Mouse (Mus musculus): ENCODE measurements around the gene S1pr5. TPM values are rescaled to one million over a fixed set of nuclear protein-coding genes. Genes with fewer than 3 reads are reported as not detected.

S1pr5 gene
- polyA plus RNA-seq, 1 experiment from 2014 or later = 0.39 TPM

- no peaks in the 10 kb centered on the region for H3K27me3 ChIP-seq (ENCODE audit: control insufficient read depth, insufficient read depth, low read length)
- peaks cover 12% of the 10 kb centered on the region for H3K4me1 ChIP-seq (ENCODE audit: control insufficient read depth, insufficient read depth, low read length)
Observed at GRCm38 (mm10) chr9:21287571-21288402, 39.5 kb upstream of the S1pr5 start, which contains the start of gene Kri1. Kri1 (minus strand) TSS chr9:21287969.

GRCm38 (mm10) chr9:21286753-21287152 is 38.5 kb upstream of the S1pr5 start:
- Histone ChIP-seq H3K9ac (ENCODE audit: low read length) (peak overlapping the region; percentile 75; the same call in 1 of the 2 replicates), H3K36me3 (ENCODE audit: control insufficient read depth, insufficient read depth, low read length) (peaks cover 10% of the 10 kb centered on the region; the same call in 1 of the 2 replicates), H3K4me3 (ENCODE audit: low read depth, low read length) (peak overlapping the region; percentile 82), H3K4me1 (ENCODE audit: control insufficient read depth, insufficient read depth, low read length) (peaks cover 12% of the 10 kb centered on the region), H3K27ac (replicated peaks; ENCODE audit: low read depth, low read length) (no peak overlapping the region), H3K27me3 (ENCODE audit: control insufficient read depth, insufficient read depth, low read length) (no peaks in the 10 kb centered on the region), H3K4me2 (ENCODE audit: low read depth, severe bottlenecking) (peak overlapping the region; percentile 81), H3K9me3 (ENCODE audit: control insufficient read depth, low read length) (no peaks in the 10 kb centered on the region)
- 74% methylated on average over 3 of the region's 3 CpGs for WGBS
- ATAC-seq (ENCODE audit: insufficient number of reproducible peaks, low FRiP score, low TSS enrichment, low read depth) (no peak), DNase-seq (ENCODE audit: low spot score) (no peak)

More at GRCm38 (mm10) chr9:21287571-21288402, 39.5 kb upstream of the S1pr5 start, which contains the start of gene Kri1:
- Histone ChIP-seq H3K4me2 (ENCODE audit: low read depth, severe bottlenecking) (peak within 1 kb of the TSS; percentile 81), H3K9ac (ENCODE audit: low read length) (peak within 1 kb of the TSS; percentile 75), H3K9me3 (ENCODE audit: control insufficient read depth, low read length) (no peaks in the 10 kb centered on the region), H3K4me3 (ENCODE audit: low read depth, low read length) (peak within 1 kb of the TSS; percentile 82), H3K27ac (replicated peaks; ENCODE audit: low read depth, low read length) (peak within 1 kb of the TSS; percentile 26; the same call in 1 of the 2 replicates), H3K36me3 (ENCODE audit: control insufficient read depth, insufficient read depth, low read length) (peaks cover 8% of the 10 kb centered on the region; the same call in 1 of the 2 replicates)
- under 1% methylated on average over 59 of the region's 59 CpGs for WGBS
- peak; percentile 67 for ATAC-seq (ENCODE audit: insufficient number of reproducible peaks, low FRiP score, low TSS enrichment, low read depth)
- DNase-seq (ENCODE audit: low spot score) = peak; percentile 97

GRCm38 (mm10) chr9:21283994-21284393 is 35.8 kb upstream of the S1pr5 start:
- Histone ChIP-seq H3K9ac (ENCODE audit: low read length) (no peak overlapping the region), H3K4me1 (ENCODE audit: control insufficient read depth, insufficient read depth, low read length) (peaks cover 12% of the 10 kb centered on the region), H3K4me2 (ENCODE audit: low read depth, severe bottlenecking) (no peak overlapping the region), H3K27me3 (ENCODE audit: control insufficient read depth, insufficient read depth, low read length) (no peaks in the 10 kb centered on the region), H3K4me3 (ENCODE audit: low read depth, low read length) (no peak overlapping the region), H3K36me3 (ENCODE audit: control insufficient read depth, insufficient read depth, low read length) (peaks cover 27% of the 10 kb centered on the region), H3K27ac (replicated peaks; ENCODE audit: low read depth, low read length) (no peak overlapping the region), H3K9me3 (ENCODE audit: control insufficient read depth, low read length) (no peaks in the 10 kb centered on the region)
- 81% methylated on average over 3 of the region's 3 CpGs for WGBS
- ATAC-seq (ENCODE audit: insufficient number of reproducible peaks, low FRiP score, low TSS enrichment, low read depth) = no peak
- DNase-seq (ENCODE audit: low spot score) = no peak

- no peak overlapping the region for H3K4me3 ChIP-seq (ENCODE audit: low read depth, low read length)
- no peak for DNase-seq (ENCODE audit: low spot score)
- H3K4me1 ChIP-seq (ENCODE audit: control insufficient read depth, insufficient read depth, low read length) = peaks cover 10% of the 10 kb centered on the region
- WGBS = 87% methylated on average over 5 of the region's 5 CpGs
- no peak overlapping the region for H3K9ac ChIP-seq (ENCODE audit: low read length)
- peaks cover 29% of the 10 kb centered on the region for H3K36me3 ChIP-seq (ENCODE audit: control insufficient read depth, insufficient read depth, low read length)
- no peak for ATAC-seq (ENCODE audit: insufficient number of reproducible peaks, low FRiP score, low TSS enrichment, low read depth)
- no peak overlapping the region for H3K4me2 ChIP-seq (ENCODE audit: low read depth, severe bottlenecking)
- H3K9me3 ChIP-seq (ENCODE audit: control insufficient read depth, low read length) = no peaks in the 10 kb centered on the region
- no peak overlapping the region for H3K27ac ChIP-seq (replicated peaks; ENCODE audit: low read depth, low read length)
- H3K27me3 ChIP-seq (ENCODE audit: control insufficient read depth, insufficient read depth, low read length) = no peaks in the 10 kb centered on the region
Observed at GRCm38 (mm10) chr9:21283591-21283990, 35.3 kb upstream of the S1pr5 start.

GRCm38 (mm10) chr9:21277776-21278175 is 29.5 kb upstream of the S1pr5 start:
- Histone ChIP-seq H3K4me2 (ENCODE audit: low read depth, severe bottlenecking) (no peak overlapping the region), H3K9me3 (ENCODE audit: control insufficient read depth, low read length) (no peaks in the 10 kb centered on the region), H3K4me3 (ENCODE audit: low read depth, low read length) (no peak overlapping the region), H3K36me3 (ENCODE audit: control insufficient read depth, insufficient read depth, low read length) (peaks cover 55% of the 10 kb centered on the region), H3K27me3 (ENCODE audit: control insufficient read depth, insufficient read depth, low read length) (no peaks in the 10 kb centered on the region), H3K27ac (replicated peaks; ENCODE audit: low read depth, low read length) (no peak overlapping the region), H3K4me1 (ENCODE audit: control insufficient read depth, insufficient read depth, low read length) (no peaks in the 10 kb centered on the region), H3K9ac (ENCODE audit: low read length) (no peak overlapping the region)
- WGBS = 97% methylated on average over 5 of the region's 5 CpGs
- ATAC-seq (ENCODE audit: insufficient number of reproducible peaks, low FRiP score, low TSS enrichment, low read depth) = no peak
- no peak for DNase-seq (ENCODE audit: low spot score)

- no peak overlapping the region for H3K9ac ChIP-seq (ENCODE audit: low read length)
- ATAC-seq (ENCODE audit: insufficient number of reproducible peaks, low FRiP score, low TSS enrichment, low read depth) = no peak
- DNase-seq (ENCODE audit: low spot score) = no peak
- no peak overlapping the region for H3K4me2 ChIP-seq (ENCODE audit: low read depth, severe bottlenecking)
- H3K27me3 ChIP-seq (ENCODE audit: control insufficient read depth, insufficient read depth, low read length) = no peaks in the 10 kb centered on the region
- no peak overlapping the region for H3K27ac ChIP-seq (replicated peaks; ENCODE audit: low read depth, low read length)
- 86% methylated on average over 8 of the region's 8 CpGs for WGBS
- H3K36me3 ChIP-seq (ENCODE audit: control insufficient read depth, insufficient read depth, low read length) = peaks cover 59% of the 10 kb centered on the region
- H3K4me1 ChIP-seq (ENCODE audit: control insufficient read depth, insufficient read depth, low read length) = no peaks in the 10 kb centered on the region
- no peaks in the 10 kb centered on the region for H3K9me3 ChIP-seq (ENCODE audit: control insufficient read depth, low read length)
- H3K4me3 ChIP-seq (ENCODE audit: low read depth, low read length) = no peak overlapping the region
Observed at GRCm38 (mm10) chr9:21276307-21276706, 28.1 kb upstream of the S1pr5 start.

GRCm38 (mm10) chr9:21275727-21276126 is 27.5 kb upstream of the S1pr5 start:
- ATAC-seq (ENCODE audit: insufficient number of reproducible peaks, low FRiP score, low TSS enrichment, low read depth) (no peak), DNase-seq (ENCODE audit: low spot score) (no peak)
- Histone ChIP-seq H3K9ac (ENCODE audit: low read length) (no peak overlapping the region), H3K4me3 (ENCODE audit: low read depth, low read length) (no peak overlapping the region), H3K4me2 (ENCODE audit: low read depth, severe bottlenecking) (no peak overlapping the region), H3K36me3 (ENCODE audit: control insufficient read depth, insufficient read depth, low read length) (peaks cover 58% of the 10 kb centered on the region), H3K9me3 (ENCODE audit: control insufficient read depth, low read length) (no peaks in the 10 kb centered on the region), H3K27me3 (ENCODE audit: control insufficient read depth, insufficient read depth, low read length) (no peaks in the 10 kb centered on the region), H3K27ac (replicated peaks; ENCODE audit: low read depth, low read length) (no peak overlapping the region), H3K4me1 (ENCODE audit: control insufficient read depth, insufficient read depth, low read length) (no peaks in the 10 kb centered on the region)
- WGBS = 94% methylated on average over 12 of the region's 12 CpGs

GRCm38 (mm10) chr9:21275013-21275710 is 26.9 kb upstream of the S1pr5 start:
- DNase-seq (ENCODE audit: low spot score) = no peak
- H3K9me3 ChIP-seq (ENCODE audit: control insufficient read depth, low read length) = no peaks in the 10 kb centered on the region
- no peaks in the 10 kb centered on the region for H3K4me1 ChIP-seq (ENCODE audit: control insufficient read depth, insufficient read depth, low read length)
- ATAC-seq (ENCODE audit: insufficient number of reproducible peaks, low FRiP score, low TSS enrichment, low read depth) = no peak
- no peak overlapping the region for H3K9ac ChIP-seq (ENCODE audit: low read length)
- no peak overlapping the region for H3K27ac ChIP-seq (replicated peaks; ENCODE audit: low read depth, low read length)
- no peak overlapping the region for H3K4me2 ChIP-seq (ENCODE audit: low read depth, severe bottlenecking)
- H3K36me3 ChIP-seq (ENCODE audit: control insufficient read depth, insufficient read depth, low read length) = peaks cover 61% of the 10 kb centered on the region
- H3K4me3 ChIP-seq (ENCODE audit: low read depth, low read length) = no peak overlapping the region
- no peaks in the 10 kb centered on the region for H3K27me3 ChIP-seq (ENCODE audit: control insufficient read depth, insufficient read depth, low read length)
- 85% methylated on average over 7 of the region's 7 CpGs for WGBS

All from limb, embryonic 11.5 days (tissue).